Mouse (Mus musculus): ENCODE data around the gene Stn1. TPM values are rescaled to one million over a fixed set of nuclear protein-coding genes. Genes with fewer than 3 reads are reported as not detected.

Gene Stn1
- total and polyA plus RNA-seq, 2 experiments from 2014 or later, result 20.1 to 71.6 TPM

GRCm38 (mm10) chr19:47461386-47461785 is 75.9 kb downstream of the Stn1 start:
- H3K27me3 ChIP-seq (ENCODE audit: control insufficient read depth, insufficient read depth, low read length), result no peaks in the 10 kb centered on the region
- H3K9me3 ChIP-seq (replicated peaks; ENCODE audit: control insufficient read depth, low read length), result no peaks in the 10 kb centered on the region
- H3K4me1 ChIP-seq (ENCODE audit: control insufficient read depth, insufficient read depth), result peaks cover 50% of the 10 kb centered on the region
- ATAC-seq (ENCODE audit: insufficient read depth, low read depth), result no peak
- no peak overlapping the region for H3K9ac ChIP-seq (replicated peaks; ENCODE audit: low read depth, low read length)
- WGBS, result 72% methylated on average over 9 of the region's 9 CpGs
- no peak overlapping the region for H3K4me3 ChIP-seq (ENCODE audit: low read depth, low read length)
- H3K36me3 ChIP-seq (replicated peaks; ENCODE audit: control insufficient read depth, insufficient read depth, low read length), result no peaks in the 10 kb centered on the region
- TF ChIP-seq EP300 (IDR thresholded peaks at IDR 0.05; ENCODE audit: low read depth) (no peak), CTCF (IDR thresholded peaks at IDR 0.05; ENCODE audit: low read depth) (no peak)
- H3K4me2 ChIP-seq (ENCODE audit: low read depth, low read length), result no peak overlapping the region
- DNase-seq (ENCODE audit: low spot score), result no peak
- H3K27ac ChIP-seq (ENCODE audit: low read depth), result no peak overlapping the region

- no peak overlapping the region for H3K4me3 ChIP-seq (ENCODE audit: low read depth, low read length)
- no peak overlapping the region for H3K9ac ChIP-seq (replicated peaks; ENCODE audit: low read depth, low read length)
- DNase-seq (ENCODE audit: low spot score), result no peak
- 50% methylated on average over 19 of the region's 19 CpGs for WGBS
- H3K9me3 ChIP-seq (replicated peaks; ENCODE audit: control insufficient read depth, low read length), result no peaks in the 10 kb centered on the region
- ATAC-seq (ENCODE audit: insufficient read depth, low read depth), result no peak
- no peak overlapping the region for H3K4me2 ChIP-seq (ENCODE audit: low read depth, low read length)
- no peak for TF ChIP-seq EP300 (IDR thresholded peaks at IDR 0.05; ENCODE audit: low read depth)
- 0 out of 2 replicates have a peak, but pooled peaks have one; percentile 1 for TF ChIP-seq CTCF (IDR thresholded peaks at IDR 0.05; ENCODE audit: low read depth)
- H3K27me3 ChIP-seq (ENCODE audit: control insufficient read depth, insufficient read depth, low read length), result no peaks in the 10 kb centered on the region
- no peak overlapping the region for H3K27ac ChIP-seq (ENCODE audit: low read depth)
- H3K36me3 ChIP-seq (replicated peaks; ENCODE audit: control insufficient read depth, insufficient read depth, low read length), result no peaks in the 10 kb centered on the region
- peaks cover 59% of the 10 kb centered on the region for H3K4me1 ChIP-seq (ENCODE audit: control insufficient read depth, insufficient read depth)
These were observed 77.0 kb downstream of the Stn1 start for GRCm38 (mm10) chr19:47460120-47460960.

GRCm38 (mm10) chr19:47459214-47459613 is 78.1 kb downstream of the Stn1 start:
- peak overlapping the region; percentile 68; the same call in 1 of the 2 replicates for H3K27ac ChIP-seq (ENCODE audit: low read depth)
- no peaks in the 10 kb centered on the region for H3K9me3 ChIP-seq (replicated peaks; ENCODE audit: control insufficient read depth, low read length)
- no peak overlapping the region for H3K4me2 ChIP-seq (ENCODE audit: low read depth, low read length)
- H3K9ac ChIP-seq (replicated peaks; ENCODE audit: low read depth, low read length), result no peak overlapping the region
- no peak overlapping the region for H3K4me3 ChIP-seq (ENCODE audit: low read depth, low read length)
- peaks cover 70% of the 10 kb centered on the region for H3K4me1 ChIP-seq (ENCODE audit: control insufficient read depth, insufficient read depth)
- ATAC-seq (ENCODE audit: insufficient read depth, low read depth) (no peak), DNase-seq (ENCODE audit: low spot score) (no peak)
- TF ChIP-seq CTCF (IDR thresholded peaks at IDR 0.05; ENCODE audit: low read depth), result no peak
- no peak for TF ChIP-seq EP300 (IDR thresholded peaks at IDR 0.05; ENCODE audit: low read depth)
- WGBS, result 90% methylated on average over 5 of the region's 5 CpGs
- no peaks in the 10 kb centered on the region for H3K36me3 ChIP-seq (replicated peaks; ENCODE audit: control insufficient read depth, insufficient read depth, low read length)
- no peaks in the 10 kb centered on the region for H3K27me3 ChIP-seq (ENCODE audit: control insufficient read depth, insufficient read depth, low read length)

GRCm38 (mm10) chr19:47458504-47459161 is 78.7 kb downstream of the Stn1 start:
- 42% methylated on average over 17 of the region's 17 CpGs for WGBS
- Histone ChIP-seq H3K9me3 (replicated peaks; ENCODE audit: control insufficient read depth, low read length) (no peaks in the 10 kb centered on the region), H3K4me3 (ENCODE audit: low read depth, low read length) (no peak overlapping the region), H3K4me2 (ENCODE audit: low read depth, low read length) (peak overlapping the region; percentile 26; the same call in 1 of the 2 replicates), H3K27me3 (ENCODE audit: control insufficient read depth, insufficient read depth, low read length) (no peaks in the 10 kb centered on the region), H3K9ac (replicated peaks; ENCODE audit: low read depth, low read length) (no peak overlapping the region), H3K36me3 (replicated peaks; ENCODE audit: control insufficient read depth, insufficient read depth, low read length) (no peaks in the 10 kb centered on the region), H3K27ac (ENCODE audit: low read depth) (peak overlapping the region; percentile 68), H3K4me1 (ENCODE audit: control insufficient read depth, insufficient read depth) (peaks cover 76% of the 10 kb centered on the region)
- TF ChIP-seq CTCF (IDR thresholded peaks at IDR 0.05; ENCODE audit: low read depth) (no peak), EP300 (IDR thresholded peaks at IDR 0.05; ENCODE audit: low read depth) (no peak)
- DNase-seq (ENCODE audit: low spot score) (no peak), ATAC-seq (ENCODE audit: insufficient read depth, low read depth) (no peak)

GRCm38 (mm10) chr19:47457711-47458503 is 79.4 kb downstream of the Stn1 start:
- no peaks in the 10 kb centered on the region for H3K36me3 ChIP-seq (replicated peaks; ENCODE audit: control insufficient read depth, insufficient read depth, low read length)
- 28% methylated on average over 13 of the region's 13 CpGs for WGBS
- H3K9me3 ChIP-seq (replicated peaks; ENCODE audit: control insufficient read depth, low read length), result no peaks in the 10 kb centered on the region
- no peak overlapping the region for H3K4me3 ChIP-seq (ENCODE audit: low read depth, low read length)
- H3K4me2 ChIP-seq (ENCODE audit: low read depth, low read length), result peak overlapping the region; percentile 26; the same call in 1 of the 2 replicates
- DNase-seq (ENCODE audit: low spot score) (no peak), ATAC-seq (ENCODE audit: insufficient read depth, low read depth) (no peak)
- no peaks in the 10 kb centered on the region for H3K27me3 ChIP-seq (ENCODE audit: control insufficient read depth, insufficient read depth, low read length)
- peak overlapping the region; percentile 68 for H3K27ac ChIP-seq (ENCODE audit: low read depth)
- TF ChIP-seq CTCF (IDR thresholded peaks at IDR 0.05; ENCODE audit: low read depth) (no peak), EP300 (IDR thresholded peaks at IDR 0.05; ENCODE audit: low read depth) (0 out of 2 replicates have a peak, but pooled peaks have one; percentile 61)
- H3K4me1 ChIP-seq (ENCODE audit: control insufficient read depth, insufficient read depth), result peaks cover 79% of the 10 kb centered on the region
- no peak overlapping the region for H3K9ac ChIP-seq (replicated peaks; ENCODE audit: low read depth, low read length)
